Mouse (Mus musculus) bone marrow macrophage, adult 2 months (primary cell): ENCODE results near the gene Prkd1.

Source experiments
- CTCF ChIP-seq: IDR thresholded peaks from 2 replicates; pipeline ENCODE4 v1.5.1; 2012; ENCODE audit warnings: low read depth, mild to moderate bottlenecking, low read length, moderate library complexity
- POLR2A ChIP-seq: IDR thresholded peaks from 2 replicates; pipeline ENCODE4 v1.6.1; 2012; ENCODE audit warnings: mild to moderate bottlenecking, low read depth, low read length, borderline replicate concordance

DNA sequence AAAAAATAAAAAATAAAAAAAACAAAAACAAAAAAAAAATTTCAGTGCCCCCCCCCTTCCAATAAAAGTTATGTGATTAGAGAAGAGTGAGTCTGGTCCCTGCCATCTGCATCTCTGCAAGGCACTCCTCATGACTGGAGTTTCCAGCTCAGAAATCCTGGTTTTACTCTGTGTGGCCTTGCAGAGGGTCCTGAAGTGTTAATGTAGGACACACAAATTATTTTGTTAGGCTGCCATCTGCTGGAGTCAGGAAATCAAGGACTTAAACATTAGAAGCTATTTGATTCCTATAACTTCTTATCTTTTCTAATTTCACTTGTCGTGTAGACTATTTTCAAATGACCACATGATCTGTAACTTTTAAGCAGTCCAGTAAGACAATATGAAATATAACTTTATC lies 347.6 kb downstream of the Prkd1 start:
- TF ChIP-seq POLR2A (no peak), CTCF (no peak)
